Mouse (Mus musculus) retina, embryonic 14.5 days (tissue): ENCODE measurements at regions not wholly inside any gene's neighbourhood (a gene's known extent, or its start where the extent isn't known, plus 50 kb on each side); places are given as distances from the start of the nearest gene placed in this dataset.
A peak's percentile ranks its signal among the peaks of the same experiment; 100 is the strongest.

Experiments used
- DNase-seq: peaks from one replicate; pipeline ENCODE4 v3.0.0-alpha.2; 2015; ENCODE audit warnings: low spot score

GRCm38 (mm10) chr12:118659240-118660120 lies 186.6 kb upstream of the Sp8 start:
- no peak for DNase-seq

- DNase-seq: peak; percentile 87
Observed at GRCm38 (mm10) chr12:118650483-118651160, 195.5 kb upstream of the Sp8 start.

GRCm38 (mm10) chr12:118649323-118649973 lies 196.7 kb upstream of the Sp8 start:
- DNase-seq: no peak

GRCm38 (mm10) chr12:118648673-118649072 lies 197.5 kb upstream of the Sp8 start:
- DNase-seq: no peak

GRCm38 (mm10) chr12:118647270-118648042 lies 198.7 kb upstream of the Sp8 start:
- no peak for DNase-seq

- DNase-seq: no peak
Observed at GRCm38 (mm10) chr12:118640925-118641324, 205.2 kb upstream of the Sp8 start.

GRCm38 (mm10) chr12:118637214-118637613 lies 208.9 kb upstream of the Sp8 start:
- no peak for DNase-seq

GRCm38 (mm10) chr12:118635456-118635855 lies 210.7 kb upstream of the Sp8 start:
- DNase-seq: no peak

GRCm38 (mm10) chr12:118630373-118630772 lies 215.8 kb upstream of the Sp8 start:
- no peak for DNase-seq

GRCm38 (mm10) chr12:118621697-118622485 lies 224.2 kb upstream of the Sp8 start:
- no peak for DNase-seq

GRCm38 (mm10) chr12:118620847-118621636 lies 225.1 kb upstream of the Sp8 start:
- no peak for DNase-seq

- no peak for DNase-seq
Observed at GRCm38 (mm10) chr12:118597015-118597414, 249.1 kb upstream of the Sp8 start.

- peak; percentile 8 for DNase-seq
Observed at GRCm38 (mm10) chr12:118594781-118595574, 251.2 kb upstream of the Sp8 start.

GRCm38 (mm10) chr12:118583829-118584628 lies 262.1 kb upstream of the Sp8 start:
- DNase-seq: no peak

- no peak for DNase-seq
Observed at GRCm38 (mm10) chr12:118569811-118570210, 268.6 kb upstream of the Sp4 start.

GRCm38 (mm10) chr12:118566681-118567080 lies 265.4 kb upstream of the Sp4 start:
- DNase-seq: no peak

- DNase-seq: peak; percentile 14
Observed at GRCm38 (mm10) chr12:118564394-118565112, 263.3 kb upstream of the Sp4 start.

GRCm38 (mm10) chr12:118562226-118562625 lies 261.0 kb upstream of the Sp4 start:
- DNase-seq: no peak
